Mouse (Mus musculus) layer of hippocampus, adult 18-20 months (tissue): ENCODE data around the gene Csnk1e. TPM values are rescaled to one million over a fixed set of nuclear protein-coding genes. Genes with fewer than 3 reads are reported as not detected.

Experiments
- DNase-seq, 2 experiments: peaks; one replicate each; pipeline ENCODE4 v3.0.0; 2022; ENCODE audit warnings: low spot score in 2 of 2
- microRNA-seq, 2 experiments: library from miRNA; unstranded; fragments of <30 nt; microRNA quantifications; one replicate each; pipeline ENCODE4 v1.2.0; 2021
- total RNA-seq, 2 experiments: library from RNA; stranded (reverse); gene quantifications; 2 replicates each; pipeline ENCODE4 v1.2.3; 2021

Csnk1e gene
- total RNA-seq, 2 experiments from 2014 or later, result 95.9 to 109 TPM

GRCm38 (mm10) chr15:79368313-79368811, 87.0 kb downstream of the Csnk1e start:
- DNase-seq, result no peak

Small RNA genes lying within 50 kb of the gene (microRNA-seq; reads per million reads assigned to microRNA genes)
- gene Gm44302, result 0 reads per million in 2 experiments
- gene Mir1943, result 2.5 to 3.5 reads per million in 2 experiments

Other genes starting within 250 kb of the Csnk1e start
- gene Pick1, start 226.4 kb downstream of the Csnk1e start, total RNA-seq, result 10 to 100 TPM; 44.4 to 46.4 TPM
- under 1 TPM in 1 of 2 experiments, not detected in 1; 0.28 TPM for gene Gm49486, start 226.2 kb downstream of the Csnk1e start, total RNA-seq
- under 1 TPM; 0.18 to 0.25 TPM for gene Slc16a8, start 200.8 kb downstream of the Csnk1e start, total RNA-seq
- 1 to 10 TPM; 1.9 to 4.8 TPM for gene Baiap2l2, start 170.0 kb downstream of the Csnk1e start, total RNA-seq
- gene Pla2g6, start 127.2 kb downstream of the Csnk1e start, total RNA-seq, result 10 to 100 TPM; 23.0 to 23.1 TPM
- gene Maff, start 108.9 kb downstream of the Csnk1e start, total RNA-seq, result 1 to 10 TPM; 2.1 TPM
- gene Tmem184b, start 52.0 kb downstream of the Csnk1e start, total RNA-seq, result 10 to 100 TPM; 55.0 to 57.9 TPM
- gene Kcnj4, start 49.7 kb upstream of the Csnk1e start, total RNA-seq, result 10 to 100 TPM; 87.2 to 88.5 TPM
- under 1 TPM; 0.45 to 0.53 TPM for gene Kdelr3, start 60.8 kb upstream of the Csnk1e start, total RNA-seq
- gene Ddx17, start 91.2 kb upstream of the Csnk1e start, total RNA-seq, result 100 to 1,000 TPM; 277 to 299 TPM
- under 1 TPM; 0.23 to 0.57 TPM for gene Dmc1, start 149.5 kb upstream of the Csnk1e start, total RNA-seq
- 1 to 10 TPM; 8.3 to 9.4 TPM for gene Fam227a, start 203.4 kb upstream of the Csnk1e start, total RNA-seq
- 10 to 100 TPM; 46.2 to 46.9 TPM for gene Cby1, start 203.6 kb upstream of the Csnk1e start, total RNA-seq
- 10 to 100 TPM; 96.4 to 98.2 TPM for gene Tomm22, start 215.3 kb upstream of the Csnk1e start, total RNA-seq
- gene Josd1, start 232.4 kb upstream of the Csnk1e start, total RNA-seq, result 10 to 100 TPM; 49.4 TPM
- gene Gtpbp1, start 235.3 kb upstream of the Csnk1e start, total RNA-seq, result 10 to 100 TPM; 51.7 to 56.9 TPM